Mouse (Mus musculus): ENCODE data around the gene Samd4b. TPM values are rescaled to one million over a fixed set of nuclear protein-coding genes. Genes with fewer than 3 reads are reported as not detected.
"Not testable (repeated sequence)": the region's sequence is repeated elsewhere in the genome, so short reads cannot be mapped to it uniquely, and the experiment has no call there.

Gene Samd4b
- polyA plus RNA-seq, 1 experiment from 2014 or later = 36.0 TPM

GRCm38 (mm10) chr7:28392429-28393271 is 205.3 kb downstream of the Samd4b start, which contains the start of the genes Med29 and Paf1:
TSS of gene Med29 (minus strand) at chr7:28392708.
TSS of gene Paf1 (plus strand) at chr7:28392951.
- peaks cover 67% of the 10 kb centered on the region for H3K36me3 ChIP-seq (replicated peaks)
- peak within 1 kb of the TSS; percentile 98 for H3K4me3 ChIP-seq
- peaks cover 18% of the 10 kb centered on the region for H3K4me1 ChIP-seq
- under 1% methylated on average over 58 of the region's 58 CpGs for WGBS
- H3K27me3 ChIP-seq (replicated peaks; ENCODE audit: low read depth, poor library complexity, severe bottlenecking) = no peaks in the 10 kb centered on the region
- H3K9me3 ChIP-seq = no peaks in the 10 kb centered on the region
- H3K27ac ChIP-seq (replicated peaks) = peak within 1 kb of the TSS; percentile 87
- peak; percentile 95 for DNase-seq (ENCODE audit: low spot score)

- peaks cover 63% of the 10 kb centered on the region for H3K36me3 ChIP-seq (replicated peaks)
- H3K4me3 ChIP-seq = no peak overlapping the region; the same call in 1 of the 2 replicates
- H3K9me3 ChIP-seq = no peaks in the 10 kb centered on the region
These were observed 207.6 kb downstream of the Samd4b start for GRCm38 (mm10) chr7:28390331-28390730.

GRCm38 (mm10) chr7:28387384-28387783 is 210.6 kb downstream of the Samd4b start:
- 88% methylated on average over 7 of the region's 7 CpGs for WGBS
- not testable (repeated sequence) for H3K4me3 ChIP-seq; DNase-seq (ENCODE audit: low spot score); H3K9me3 ChIP-seq; H3K27me3 ChIP-seq (replicated peaks; ENCODE audit: low read depth, poor library complexity, severe bottlenecking); H3K27ac ChIP-seq (replicated peaks)
- H3K36me3 ChIP-seq (replicated peaks) = peaks cover 58% of the 10 kb centered on the region
- H3K4me1 ChIP-seq = peaks cover 27% of the 10 kb centered on the region

More at GRCm38 (mm10) chr7:28390331-28390730, 207.6 kb downstream of the Samd4b start:
- H3K27ac ChIP-seq (replicated peaks) = no peak overlapping the region
- 95% methylated on average over 3 of the region's 3 CpGs for WGBS
- no peaks in the 10 kb centered on the region for H3K27me3 ChIP-seq (replicated peaks; ENCODE audit: low read depth, poor library complexity, severe bottlenecking)
- DNase-seq (ENCODE audit: low spot score) = no peak
- peaks cover 24% of the 10 kb centered on the region for H3K4me1 ChIP-seq

- not testable (repeated sequence) for H3K4me3 ChIP-seq
- WGBS = 82% methylated on average over 6 of the region's 6 CpGs
- H3K36me3 ChIP-seq (replicated peaks) = peaks cover 58% of the 10 kb centered on the region
These were observed 211.1 kb downstream of the Samd4b start for GRCm38 (mm10) chr7:28386877-28387276.

GRCm38 (mm10) chr7:28386462-28386861 is 211.5 kb downstream of the Samd4b start:
- Histone ChIP-seq H3K9me3 (no peaks in the 10 kb centered on the region), H3K36me3 (replicated peaks) (peaks cover 58% of the 10 kb centered on the region), H3K4me1 (peaks cover 32% of the 10 kb centered on the region), H3K27ac (replicated peaks) (no peak overlapping the region), H3K27me3 (replicated peaks; ENCODE audit: low read depth, poor library complexity, severe bottlenecking) (no peaks in the 10 kb centered on the region), H3K4me3 (no peak overlapping the region)
- 25% methylated on average over 4 of the region's 4 CpGs for WGBS
- peak; percentile 90 for DNase-seq (ENCODE audit: low spot score)

More at GRCm38 (mm10) chr7:28386877-28387276, 211.1 kb downstream of the Samd4b start:
- H3K27ac ChIP-seq (replicated peaks); H3K9me3 ChIP-seq; DNase-seq (ENCODE audit: low spot score); H3K27me3 ChIP-seq (replicated peaks; ENCODE audit: low read depth, poor library complexity, severe bottlenecking): not testable (repeated sequence)
- peaks cover 32% of the 10 kb centered on the region for H3K4me1 ChIP-seq

GRCm38 (mm10) chr7:28386007-28386406 is 211.9 kb downstream of the Samd4b start:
- H3K4me1 ChIP-seq = peaks cover 32% of the 10 kb centered on the region
- peaks cover 57% of the 10 kb centered on the region for H3K36me3 ChIP-seq (replicated peaks)
- WGBS = 85% methylated on average over 7 of the region's 7 CpGs
- no peaks in the 10 kb centered on the region for H3K9me3 ChIP-seq
- H3K4me3 ChIP-seq = no peak overlapping the region
- no peaks in the 10 kb centered on the region for H3K27me3 ChIP-seq (replicated peaks; ENCODE audit: low read depth, poor library complexity, severe bottlenecking)
- H3K27ac ChIP-seq (replicated peaks) = 0 out of 2 replicates have a peak overlapping the region, but pooled peaks have one; percentile 46
- no peak for DNase-seq (ENCODE audit: low spot score)

GRCm38 (mm10) chr7:28385196-28385595 is 212.7 kb downstream of the Samd4b start:
- peaks cover 49% of the 10 kb centered on the region for H3K36me3 ChIP-seq (replicated peaks)
- H3K4me3 ChIP-seq = no peak overlapping the region
- H3K9me3 ChIP-seq = no peaks in the 10 kb centered on the region
- no peaks in the 10 kb centered on the region for H3K27me3 ChIP-seq (replicated peaks; ENCODE audit: low read depth, poor library complexity, severe bottlenecking)
- DNase-seq (ENCODE audit: low spot score) = no peak
- 90% methylated on average over 9 of the region's 9 CpGs for WGBS
- no peak overlapping the region for H3K27ac ChIP-seq (replicated peaks)
- H3K4me1 ChIP-seq = peaks cover 39% of the 10 kb centered on the region

- no peaks in the 10 kb centered on the region for H3K27me3 ChIP-seq (replicated peaks; ENCODE audit: low read depth, poor library complexity, severe bottlenecking)
- H3K4me1 ChIP-seq = peaks cover 49% of the 10 kb centered on the region
- 87% methylated on average over 6 of the region's 6 CpGs for WGBS
- H3K36me3 ChIP-seq (replicated peaks) = peaks cover 39% of the 10 kb centered on the region
- H3K4me3 ChIP-seq = no peak overlapping the region
- H3K9me3 ChIP-seq = no peaks in the 10 kb centered on the region
- DNase-seq (ENCODE audit: low spot score) = no peak
- no peak overlapping the region for H3K27ac ChIP-seq (replicated peaks)
These were observed 213.8 kb downstream of the Samd4b start for GRCm38 (mm10) chr7:28384162-28384561.

GRCm38 (mm10) chr7:28383606-28384005 is 214.3 kb downstream of the Samd4b start:
- Histone ChIP-seq H3K9me3 (no peaks in the 10 kb centered on the region), H3K4me1 (peaks cover 55% of the 10 kb centered on the region), H3K36me3 (replicated peaks) (peaks cover 33% of the 10 kb centered on the region), H3K27me3 (replicated peaks; ENCODE audit: low read depth, poor library complexity, severe bottlenecking) (no peaks in the 10 kb centered on the region), H3K27ac (replicated peaks) (peak overlapping the region; percentile 95; the same call in 1 of the 2 replicates), H3K4me3 (no peak overlapping the region)
- WGBS = 85% methylated on average over 4 of the region's 4 CpGs
- DNase-seq (ENCODE audit: low spot score) = no peak

- 69% methylated on average over 11 of the region's 11 CpGs for WGBS
- Histone ChIP-seq H3K27me3 (replicated peaks; ENCODE audit: low read depth, poor library complexity, severe bottlenecking) (peaks cover 3% of the 10 kb centered on the region; the same call in 1 of the 2 replicates), H3K4me1 (peaks cover 61% of the 10 kb centered on the region), H3K27ac (replicated peaks) (peak overlapping the region; percentile 95), H3K9me3 (no peaks in the 10 kb centered on the region), H3K36me3 (replicated peaks) (peaks cover 30% of the 10 kb centered on the region), H3K4me3 (no peak overlapping the region)
- no peak for DNase-seq (ENCODE audit: low spot score)
These were observed 215.0 kb downstream of the Samd4b start for GRCm38 (mm10) chr7:28382981-28383396.

- Histone ChIP-seq H3K4me1 (peaks cover 67% of the 10 kb centered on the region), H3K27me3 (replicated peaks; ENCODE audit: low read depth, poor library complexity, severe bottlenecking) (peaks cover 9% of the 10 kb centered on the region), H3K9me3 (no peaks in the 10 kb centered on the region), H3K4me3 (peak overlapping the region; percentile 54), H3K27ac (replicated peaks) (peak overlapping the region; percentile 95), H3K36me3 (replicated peaks) (peaks cover 30% of the 10 kb centered on the region)
- WGBS = 53% methylated on average over 10 of the region's 12 CpGs
- peak; percentile 24 for DNase-seq (ENCODE audit: low spot score)
These were observed 215.5 kb downstream of the Samd4b start for GRCm38 (mm10) chr7:28382347-28382951.

- Histone ChIP-seq H3K4me1 (peaks cover 72% of the 10 kb centered on the region), H3K4me3 (peak overlapping the region; percentile 54), H3K36me3 (replicated peaks) (peaks cover 29% of the 10 kb centered on the region), H3K27me3 (replicated peaks; ENCODE audit: low read depth, poor library complexity, severe bottlenecking) (peaks cover 10% of the 10 kb centered on the region), H3K27ac (replicated peaks) (peak overlapping the region; percentile 95), H3K9me3 (no peaks in the 10 kb centered on the region)
- WGBS = 4% methylated on average over 20 of the region's 20 CpGs
- peak; percentile 89 for DNase-seq (ENCODE audit: low spot score)
These were observed 216.0 kb downstream of the Samd4b start for GRCm38 (mm10) chr7:28381938-28382337.
